8 mouse cellular contexts compared by ENCODE assay signal in the genomic region with DNA sequence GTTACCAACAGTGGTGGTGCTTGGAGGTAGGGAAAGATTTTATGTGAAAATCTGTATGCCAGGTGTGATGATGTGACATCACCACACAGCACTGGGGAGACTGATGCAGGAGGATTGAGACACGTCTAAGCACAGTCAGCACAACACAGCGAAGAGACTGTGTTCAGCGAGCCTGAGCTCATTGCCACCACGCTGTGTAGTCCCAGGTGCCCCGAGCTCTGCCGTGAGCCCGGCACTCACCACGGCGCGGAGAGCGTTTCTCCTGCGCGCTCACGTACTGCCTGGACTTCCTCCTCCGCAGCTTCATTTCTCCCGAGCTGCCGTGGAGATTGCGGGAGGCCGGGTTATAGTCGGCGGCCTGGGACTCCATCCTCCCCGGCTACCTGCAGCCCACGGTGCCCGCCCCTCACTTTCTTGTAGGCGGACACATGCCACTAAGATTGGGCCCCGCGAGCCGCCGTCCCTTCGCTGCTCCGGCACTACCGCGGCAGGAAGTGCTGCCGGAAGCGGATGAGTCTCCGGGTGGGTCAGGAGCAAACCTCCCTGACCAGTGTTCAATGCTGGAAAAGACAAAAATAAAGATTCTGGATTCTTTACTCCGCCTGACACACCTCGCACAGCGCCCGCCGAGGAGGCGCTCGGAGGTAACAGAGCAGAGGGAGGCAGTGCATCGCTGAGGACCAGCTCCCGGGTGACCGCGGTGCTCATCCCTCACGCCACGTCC. TPM values are rescaled to one million over a fixed set of nuclear protein-coding genes. Genes with fewer than 3 reads are reported as not detected.
A peak's percentile ranks its signal among the peaks of the same experiment; 100 is the strongest.
DNase-seq lines count a peak whose midpoint lies in the region; ATAC-seq lines count a peak whose summit lies in the region.

No protein-coding gene starts in this region.

- H3K9ac ChIP-seq in heart, embryonic 14.5 days (ENCODE audit: low read length): peak overlapping the region; percentile 89
- peak overlapping the region; percentile 79 for H3K9ac ChIP-seq in liver, embryonic 12.5 days

- H3K27me3 ChIP-seq in heart, embryonic 14.5 days (ENCODE audit: control insufficient read depth, insufficient read depth, low read length): no peaks in the 10 kb centered on the region
- H3K27me3 ChIP-seq in liver, embryonic 12.5 days (replicated peaks): no peaks in the 10 kb centered on the region
- H3K27me3 ChIP-seq in splenic B cell, adult 2 months (ENCODE audit: control insufficient read depth, insufficient read depth, low read length, poor library complexity, severe bottlenecking): no peaks in the 10 kb centered on the region

- H3K4me2 ChIP-seq in heart, embryonic 14.5 days (ENCODE audit: low read length): peak overlapping the region; percentile 92
- peak overlapping the region; percentile 90 for H3K4me2 ChIP-seq in liver, embryonic 12.5 days

- peaks cover 5 to 7% of the 10 kb centered on the region in 2 experiments for H3K4me1 ChIP-seq in heart, embryonic 14.5 days (ENCODE audit: control insufficient read depth in 2 of 2, insufficient read depth in 2 of 2, low read length in 2 of 2)
- peaks cover 32% of the 10 kb centered on the region for H3K4me1 ChIP-seq in liver, embryonic 12.5 days

- peak overlapping the region; percentile 91 to 99 for H3K4me3 ChIP-seq in heart, embryonic 14.5 days (ENCODE audit: control insufficient read depth in 1 of 2, insufficient read depth in 1 of 2, low read depth in 1 of 2, low read length in 2 of 2)
- peak overlapping the region; percentile 77 for H3K4me3 ChIP-seq in liver, embryonic 12.5 days

- H3K36me3 ChIP-seq in heart, embryonic 14.5 days (ENCODE audit: control insufficient read depth, insufficient read depth, low read length): peaks cover 6% of the 10 kb centered on the region
- peaks cover 9% of the 10 kb centered on the region for H3K36me3 ChIP-seq in liver, embryonic 12.5 days
- no peaks in the 10 kb centered on the region for H3K36me3 ChIP-seq in splenic B cell, adult 2 months (ENCODE audit: control insufficient read depth, insufficient read depth, low read length, poor library complexity, severe bottlenecking)

- ATAC-seq in heart, embryonic 14.5 days (ENCODE audit: insufficient number of reproducible peaks, insufficient read depth, low FRiP score, low read depth): peak; percentile 72
- peak; percentile 85 for ATAC-seq in liver, embryonic 12.5 days

- H3K9me3 ChIP-seq in heart, embryonic 14.5 days (ENCODE audit: control insufficient read depth, low read length): no peaks in the 10 kb centered on the region
- no peaks in the 10 kb centered on the region for H3K9me3 ChIP-seq in liver, embryonic 12.5 days (replicated peaks)

- H3K27ac ChIP-seq in heart, embryonic 14.5 days (replicated peaks in 1 of 2; ENCODE audit: control insufficient read depth in 1 of 2, insufficient read depth in 1 of 2, low read depth in 2 of 2, low read length in 2 of 2): peak overlapping the region; percentile 60 to 62; a peak in 3 of 4 replicates
- H3K27ac ChIP-seq in liver, embryonic 12.5 days: peak overlapping the region; percentile 73

- WGBS in heart, embryonic 14.5 days: under 1% methylated on average over 49 of the region's 49 CpGs
- under 1% methylated on average over 49 of the region's 49 CpGs for WGBS in liver, embryonic 12.5 days (ENCODE audit: insufficient replicate concordance)

- peak; percentile 82 to 85 for DNase-seq in CD8-positive naive resting alpha-beta T cell, adult 2 months (ENCODE audit: low read depth in 2 of 2, low spot score in 2 of 2)
- peak; percentile 75 for DNase-seq in c-Kit-negative CD71-positive TER-119-positive erythroid progenitor cells, embryonic 14.5 days (ENCODE audit: low read depth, low spot score)
- peak; percentile 44 for DNase-seq in fibroblast of lung, adult 2 months (ENCODE audit: low read depth)
- DNase-seq in kidney, postnatal 14 days: peak; percentile 95
- DNase-seq in naive thymus-derived CD4-positive, alpha-beta T cell, adult 2 months (ENCODE audit: low read depth): peak; percentile 91
- peak; percentile 90 for DNase-seq in splenic B cell, adult 2 months (ENCODE audit: low read depth, low spot score)

RNA-seq across cellular contexts. Expression of gene Pigb, which starts 0.8 kb away (rescaled TPM):
- polyA plus RNA-seq in heart, embryonic 14.5 days (2014; fragmentation: Nextera tagmentation; extraction: Ambion mirVana): 7.2 and 9.4 TPM in 2 replicates
- 8.0 and 8.3 TPM in 2 replicates for polyA plus RNA-seq in liver, embryonic 12.5 days (2016; fragmentation: Nextera tagmentation; extraction: Ambion mirVana)

RNA-seq across cellular contexts. Expression of gene Rab27a, which starts 5.3 kb away (rescaled TPM):
- polyA plus RNA-seq in heart, embryonic 14.5 days (2014; fragmentation: Nextera tagmentation; extraction: Ambion mirVana): 1.4 and 1.6 TPM in 2 replicates
- polyA plus RNA-seq in liver, embryonic 12.5 days (2016; fragmentation: Nextera tagmentation; extraction: Ambion mirVana): 4.8 and 5.2 TPM in 2 replicates

RNA-seq across cellular contexts. Expression of gene Ccpg1, which starts 54.2 kb away (rescaled TPM):
- 29.8 and 31.3 TPM in 2 replicates for polyA plus RNA-seq in heart, embryonic 14.5 days (2014; fragmentation: Nextera tagmentation; extraction: Ambion mirVana)
- 12.6 and 13.0 TPM in 2 replicates for polyA plus RNA-seq in liver, embryonic 12.5 days (2016; fragmentation: Nextera tagmentation; extraction: Ambion mirVana)

RNA-seq across cellular contexts. Expression of gene Ccpg1os, which starts 54.2 kb away (rescaled TPM):
- polyA plus RNA-seq in heart, embryonic 14.5 days (2014; fragmentation: Nextera tagmentation; extraction: Ambion mirVana): 15.5 and 19.1 TPM in 2 replicates
- polyA plus RNA-seq in liver, embryonic 12.5 days (2016; fragmentation: Nextera tagmentation; extraction: Ambion mirVana): 4.4 and 4.6 TPM in 2 replicates

Comparison
In these comparisons a context has a peak if more than half of its experiments do, and no peak if none do; other contexts are left out.
1. Peak in every context shown above with its lines: DNase-seq, ATAC-seq, H3K4me3 ChIP-seq and H3K27ac ChIP-seq.
2. DNase-seq: peak in every context shown above with its lines; median percentile 95 in kidney, postnatal 14 days; 91 in naive thymus-derived CD4-positive, alpha-beta T cell, adult 2 months; 90 in splenic B cell, adult 2 months; 84 in CD8-positive naive resting alpha-beta T cell, adult 2 months; 75 in c-Kit-negative CD71-positive TER-119-positive erythroid progenitor cells, embryonic 14.5 days; 44 in fibroblast of lung, adult 2 months.